Mouse (Mus musculus): ENCODE measurements around the gene Rufy4. TPM values are rescaled to one million over a fixed set of nuclear protein-coding genes. Genes with fewer than 3 reads are reported as not detected.

Rufy4 gene
- total and polyA plus RNA-seq, 3 experiments: not detected

DNA sequence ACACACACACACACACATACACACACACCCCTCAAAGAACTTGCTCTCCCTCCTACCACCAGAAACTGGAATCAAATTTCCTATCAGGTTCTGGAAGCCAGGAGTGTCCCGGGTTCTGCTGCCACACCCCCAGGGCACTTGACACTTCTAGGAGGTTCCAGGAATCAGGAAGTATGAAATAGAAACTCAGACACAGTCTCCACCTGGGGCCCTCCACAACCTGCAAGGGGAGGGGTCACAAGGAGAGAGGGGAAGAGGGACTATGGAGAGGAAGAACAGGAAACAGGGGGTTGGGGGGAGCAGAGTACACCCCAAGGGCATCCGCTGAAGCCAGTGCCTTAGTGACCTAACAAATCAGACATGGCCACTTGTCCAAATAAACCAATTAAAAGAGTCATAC is 56.1 kb downstream of the Rufy4 start:
- H3K79me2 ChIP-seq (replicated peaks; ENCODE audit: control insufficient read depth, extremely low read depth, insufficient read depth, poor library complexity, severe bottlenecking): no peaks in the 10 kb centered on the region
- H3K4me2 ChIP-seq (ENCODE audit: insufficient read depth, low read depth, poor library complexity, severe bottlenecking): no peak overlapping the region
- in situ Hi-C loops (cut with MboI; ENCODE audit: low pct_ligation_motif_present, low pct_unique_long_range_greater_than_20kb, low sequenced_read_pairs) (no loop called here), dilution Hi-C loops (cut with MboI; ENCODE audit: extremely low pct_ligation_motif_present, extremely low pct_unique_long_range_greater_than_20kb, low sequenced_read_pairs) (no loop called here)
- no peak overlapping the region for H3K9ac ChIP-seq (ENCODE audit: insufficient read depth, low read depth)
- no peak overlapping the region for H3K27ac ChIP-seq (ENCODE audit: insufficient read depth, low read depth)
- TF ChIP-seq USF2 (conservative IDR thresholded peaks at IDR 0.05; ENCODE audit: low read depth, low read length) (no peak), BHLHE40 (IDR thresholded peaks at IDR 0.05; ENCODE audit: low read depth, low read length) (no peak), MAX (IDR thresholded peaks at IDR 0.05; ENCODE audit: low read length) (no peak), TBP (conservative IDR thresholded peaks at IDR 0.05; ENCODE audit: low read depth, low read length) (no peak), ZC3H11A (IDR thresholded peaks at IDR 0.05; ENCODE audit: low read depth, low read length) (no peak), POLR2A (IDR thresholded peaks at IDR 0.05; ENCODE audit: low read depth, low read length) (no peak), NELFE (IDR thresholded peaks at IDR 0.05; ENCODE audit: low read depth, low read length) (no peak), MYC (IDR thresholded peaks at IDR 0.05; ENCODE audit: low read depth, low read length) (no peak), MAZ (IDR thresholded peaks at IDR 0.05; ENCODE audit: low read depth, low read length) (no peak), JUN (IDR thresholded peaks at IDR 0.05; ENCODE audit: insufficient read depth, low read depth, low read length) (no peak), ZKSCAN1 (IDR thresholded peaks at IDR 0.05; ENCODE audit: borderline replicate concordance, low read depth, low read length) (no peak), HCFC1 (IDR thresholded peaks at IDR 0.05; ENCODE audit: low read depth, low read length) (no peak), USF1 (IDR thresholded peaks at IDR 0.05; ENCODE audit: low read depth, low read length) (no peak), SIN3A (IDR thresholded peaks at IDR 0.05; ENCODE audit: low read length) (no peak), UBTF (IDR thresholded peaks at IDR 0.05; ENCODE audit: low read depth, low read length) (no peak), PAX5 (IDR thresholded peaks at IDR 0.05; ENCODE audit: low read length) (no peak), IRF4 (IDR thresholded peaks at IDR 0.05; ENCODE audit: low read depth, low read length) (no peak)
- DNase-seq (ENCODE audit: extremely low read depth): no peak
- no peaks in the 10 kb centered on the region for H3K36me3 ChIP-seq (replicated peaks in 1 of 2; ENCODE audit: control insufficient read depth in 1 of 2, insufficient read depth in 1 of 2, low read length in 1 of 2)
- no peaks in the 10 kb centered on the region for H3K9me3 ChIP-seq (replicated peaks; ENCODE audit: low read length)
- no peak overlapping the region for H3K4me3 ChIP-seq (replicated peaks in 1 of 3; ENCODE audit: low read depth in 2 of 3, low read length in 2 of 3, poor library complexity in 1 of 3)
- no peaks in the 10 kb centered on the region for H3K27me3 ChIP-seq (replicated peaks)
- peaks cover 0 to 5% of the 10 kb centered on the region in 2 experiments; a peak in 1 of 4 replicates for H3K4me1 ChIP-seq (ENCODE audit: control insufficient read depth in 1 of 2, insufficient read depth in 2 of 2)

GRCm38 (mm10) chr1:74183006-74183405 is 57.7 kb downstream of the Rufy4 start:
- no peaks in the 10 kb centered on the region for H3K9me3 ChIP-seq (replicated peaks; ENCODE audit: low read length)
- peaks cover 0 to 5% of the 10 kb centered on the region in 2 experiments; a peak in 1 of 4 replicates for H3K4me1 ChIP-seq (ENCODE audit: control insufficient read depth in 1 of 2, insufficient read depth in 2 of 2)
- no peaks in the 10 kb centered on the region for H3K27me3 ChIP-seq (replicated peaks)
- no peak overlapping the region for H3K27ac ChIP-seq (ENCODE audit: insufficient read depth, low read depth)
- TF ChIP-seq HCFC1 (IDR thresholded peaks at IDR 0.05; ENCODE audit: low read depth, low read length) (no peak), CHD2 (IDR thresholded peaks at IDR 0.05; ENCODE audit: low read length) (no peak), RAD21 (IDR thresholded peaks at IDR 0.05; ENCODE audit: low read depth, low read length) (peak; percentile 40), CTCF (conservative IDR thresholded peaks at IDR 0.05 in 1 of 2, IDR thresholded peaks at IDR 0.05 in 1 of 2; ENCODE audit: low read depth in 2 of 2, low read length in 2 of 2) (peak; percentile 8 to 59; a peak in 2 of 4 replicates), PAX5 (IDR thresholded peaks at IDR 0.05; ENCODE audit: low read length) (no peak), BHLHE40 (IDR thresholded peaks at IDR 0.05; ENCODE audit: low read depth, low read length) (no peak), MAZ (IDR thresholded peaks at IDR 0.05; ENCODE audit: low read depth, low read length) (no peak), USF1 (IDR thresholded peaks at IDR 0.05; ENCODE audit: low read depth, low read length) (no peak)
- H3K4me3 ChIP-seq (replicated peaks in 1 of 3; ENCODE audit: low read depth in 2 of 3, low read length in 2 of 3, poor library complexity in 1 of 3): no peak overlapping the region
- dilution Hi-C loops (cut with MboI; ENCODE audit: extremely low pct_ligation_motif_present, extremely low pct_unique_long_range_greater_than_20kb, low sequenced_read_pairs): no loop called here
- H3K4me2 ChIP-seq (ENCODE audit: insufficient read depth, low read depth, poor library complexity, severe bottlenecking): no peak overlapping the region
- no peaks in the 10 kb centered on the region for H3K79me2 ChIP-seq (replicated peaks; ENCODE audit: control insufficient read depth, extremely low read depth, insufficient read depth, poor library complexity, severe bottlenecking)
- no peaks in the 10 kb centered on the region for H3K36me3 ChIP-seq (replicated peaks in 1 of 2; ENCODE audit: control insufficient read depth in 1 of 2, insufficient read depth in 1 of 2, low read length in 1 of 2)
- H3K9ac ChIP-seq (ENCODE audit: insufficient read depth, low read depth): no peak overlapping the region
- DNase-seq (ENCODE audit: extremely low read depth): peak; percentile 31
- in situ Hi-C loops (cut with MboI; ENCODE audit: low pct_ligation_motif_present, low pct_unique_long_range_greater_than_20kb, low sequenced_read_pairs): no loop called here

Data from CH12.LX (cell line).